Mouse (Mus musculus): Measurements from ENCODE around the gene Micu1. TPM values are rescaled to one million over a fixed set of nuclear protein-coding genes. Genes with fewer than 3 reads are reported as not detected.
A peak's percentile ranks its signal among the peaks of the same experiment; 100 is the strongest.

Gene Micu1
- polyA plus RNA-seq, 1 experiment from 2014 or later, result 42.5 TPM

DNA sequence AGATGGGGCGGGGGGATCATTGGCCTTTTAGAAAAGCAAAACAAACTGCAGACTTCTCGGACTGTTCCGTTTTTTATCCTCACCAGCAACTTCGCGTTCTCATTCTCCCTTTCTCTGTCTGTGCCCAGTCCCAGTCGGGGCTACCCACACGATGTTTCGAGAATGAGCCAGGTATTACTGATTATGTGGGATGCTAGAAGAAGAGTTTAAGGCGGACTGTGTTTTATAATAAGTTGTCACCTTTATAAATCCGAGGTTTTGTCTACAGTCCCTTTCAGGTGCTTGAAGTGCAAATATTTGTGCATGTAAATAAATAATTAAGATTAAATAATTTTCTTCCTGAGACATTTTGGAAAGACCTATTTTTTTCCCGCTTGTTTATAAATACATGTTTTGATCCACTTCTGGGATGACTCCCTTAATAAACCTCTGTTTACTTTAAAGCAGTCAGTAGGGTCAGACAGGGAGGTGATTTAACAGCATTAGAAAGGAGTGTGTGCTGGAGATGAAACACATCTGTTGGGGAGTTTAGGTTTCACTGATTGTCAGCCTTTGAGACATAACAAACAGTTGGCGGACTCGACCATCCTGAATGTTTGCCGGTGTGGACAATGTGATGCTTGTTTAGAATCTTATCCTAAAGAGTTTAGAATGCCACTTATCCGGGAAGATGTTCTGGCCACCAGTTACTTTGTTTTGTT is 933 bp downstream of the Micu1 start:
- Histone ChIP-seq H3K9ac (ENCODE audit: low read length) (peak overlapping the region; percentile 77), H3K27me3 (ENCODE audit: control insufficient read depth, insufficient read depth, low read length) (no peaks in the 10 kb centered on the region), H3K4me1 (ENCODE audit: control insufficient read depth in 2 of 2, insufficient read depth in 2 of 2, low read length in 2 of 2) (peaks cover 2 to 6% of the 10 kb centered on the region in 2 experiments; a peak in 3 of 4 replicates), H3K27ac (replicated peaks in 1 of 2; ENCODE audit: control insufficient read depth in 1 of 2, insufficient read depth in 1 of 2, low read depth in 2 of 2, low read length in 2 of 2) (peak overlapping the region in 1 of 2 experiments; percentile 69), H3K4me2 (ENCODE audit: low read length) (peak overlapping the region; percentile 82), H3K36me3 (ENCODE audit: control insufficient read depth, insufficient read depth, low read length) (no peaks in the 10 kb centered on the region), H3K4me3 (ENCODE audit: control insufficient read depth in 1 of 2, insufficient read depth in 1 of 2, low read depth in 1 of 2, low read length in 2 of 2) (peak overlapping the region; percentile 60 to 81), H3K9me3 (ENCODE audit: control insufficient read depth, low read length) (no peaks in the 10 kb centered on the region)
- no peak for ATAC-seq (ENCODE audit: insufficient number of reproducible peaks, insufficient read depth, low FRiP score, low read depth)
- WGBS, result 13% methylated on average over 15 of the region's 15 CpGs

GRCm38 (mm10) chr10:59706991-59707546 is 4.8 kb downstream of the Micu1 start:
- Histone ChIP-seq H3K9ac (ENCODE audit: low read length) (no peak overlapping the region), H3K36me3 (ENCODE audit: control insufficient read depth, insufficient read depth, low read length) (0 out of 2 replicates have a peak, but pooled peaks cover 7% of the 10 kb centered on the region), H3K4me3 (ENCODE audit: control insufficient read depth in 1 of 2, insufficient read depth in 1 of 2, low read depth in 1 of 2, low read length in 2 of 2) (no peak overlapping the region), H3K4me1 (ENCODE audit: control insufficient read depth in 2 of 2, insufficient read depth in 2 of 2, low read length in 2 of 2) (peaks cover 2 to 6% of the 10 kb centered on the region in 2 experiments; a peak in 3 of 4 replicates), H3K9me3 (ENCODE audit: control insufficient read depth, low read length) (no peaks in the 10 kb centered on the region), H3K4me2 (ENCODE audit: low read length) (no peak overlapping the region), H3K27me3 (ENCODE audit: control insufficient read depth, insufficient read depth, low read length) (no peaks in the 10 kb centered on the region), H3K27ac (replicated peaks in 1 of 2; ENCODE audit: control insufficient read depth in 1 of 2, insufficient read depth in 1 of 2, low read depth in 2 of 2, low read length in 2 of 2) (no peak overlapping the region)
- ATAC-seq (ENCODE audit: insufficient number of reproducible peaks, insufficient read depth, low FRiP score, low read depth), result no peak
- 86% methylated on average over 6 of the region's 6 CpGs for whole genome bisulfite sequencing

DNA sequence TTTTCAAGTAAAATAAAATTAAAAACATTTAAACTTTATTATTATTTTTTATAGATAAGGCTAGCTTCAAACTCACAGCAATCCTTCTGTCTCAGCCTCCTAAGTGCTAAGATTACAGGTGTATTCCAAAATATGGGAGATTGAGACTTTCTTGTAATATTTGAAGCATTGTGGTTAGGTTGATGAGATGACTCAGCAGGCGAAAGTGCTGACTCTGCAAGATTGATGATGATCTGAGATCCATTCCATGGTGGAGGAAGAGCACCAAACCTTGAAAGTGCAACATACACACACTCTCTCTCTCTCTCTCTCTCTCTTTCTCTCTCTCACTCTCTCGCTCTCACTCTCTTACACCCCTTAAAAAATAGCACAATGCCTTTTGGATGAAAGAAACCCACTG is 5.3 kb downstream of the Micu1 start:
- Histone ChIP-seq H3K4me1 (ENCODE audit: control insufficient read depth in 2 of 2, insufficient read depth in 2 of 2, low read length in 2 of 2) (peaks cover 2 to 6% of the 10 kb centered on the region in 2 experiments; a peak in 3 of 4 replicates), H3K36me3 (ENCODE audit: control insufficient read depth, insufficient read depth, low read length) (0 out of 2 replicates have a peak, but pooled peaks cover 7% of the 10 kb centered on the region), H3K9ac (ENCODE audit: low read length) (no peak overlapping the region), H3K9me3 (ENCODE audit: control insufficient read depth, low read length) (no peaks in the 10 kb centered on the region), H3K4me2 (ENCODE audit: low read length) (no peak overlapping the region), H3K4me3 (ENCODE audit: control insufficient read depth in 1 of 2, insufficient read depth in 1 of 2, low read depth in 1 of 2, low read length in 2 of 2) (no peak overlapping the region), H3K27me3 (ENCODE audit: control insufficient read depth, insufficient read depth, low read length) (no peaks in the 10 kb centered on the region), H3K27ac (replicated peaks in 1 of 2; ENCODE audit: control insufficient read depth in 1 of 2, insufficient read depth in 1 of 2, low read depth in 2 of 2, low read length in 2 of 2) (no peak overlapping the region)
- 84% methylated on average over 2 of the region's 2 CpGs for WGBS
- ATAC-seq (ENCODE audit: insufficient number of reproducible peaks, insufficient read depth, low FRiP score, low read depth), result no peak

- WGBS, result 89% methylated on average over 7 of the region's 7 CpGs
- Histone ChIP-seq H3K9ac (ENCODE audit: low read length) (no peak overlapping the region), H3K36me3 (ENCODE audit: control insufficient read depth, insufficient read depth, low read length) (0 out of 2 replicates have a peak, but pooled peaks cover 7% of the 10 kb centered on the region), H3K9me3 (ENCODE audit: control insufficient read depth, low read length) (no peaks in the 10 kb centered on the region), H3K4me2 (ENCODE audit: low read length) (no peak overlapping the region), H3K4me1 (ENCODE audit: control insufficient read depth in 2 of 2, insufficient read depth in 2 of 2, low read length in 2 of 2) (no peaks in the 10 kb centered on the region), H3K4me3 (ENCODE audit: control insufficient read depth in 1 of 2, insufficient read depth in 1 of 2, low read depth in 1 of 2, low read length in 2 of 2) (no peak overlapping the region), H3K27me3 (ENCODE audit: control insufficient read depth, insufficient read depth, low read length) (no peaks in the 10 kb centered on the region), H3K27ac (replicated peaks in 1 of 2; ENCODE audit: control insufficient read depth in 1 of 2, insufficient read depth in 1 of 2, low read depth in 2 of 2, low read length in 2 of 2) (no peak overlapping the region)
- ATAC-seq (ENCODE audit: insufficient number of reproducible peaks, insufficient read depth, low FRiP score, low read depth), result no peak
Measured at GRCm38 (mm10) chr10:59709281-59709680, 7.0 kb downstream of the Micu1 start.

- Histone ChIP-seq H3K4me3 (ENCODE audit: control insufficient read depth in 1 of 2, insufficient read depth in 1 of 2, low read depth in 1 of 2, low read length in 2 of 2) (no peak overlapping the region), H3K36me3 (ENCODE audit: control insufficient read depth, insufficient read depth, low read length) (0 out of 2 replicates have a peak, but pooled peaks cover 7% of the 10 kb centered on the region), H3K27me3 (ENCODE audit: control insufficient read depth, insufficient read depth, low read length) (no peaks in the 10 kb centered on the region), H3K4me1 (ENCODE audit: control insufficient read depth in 2 of 2, insufficient read depth in 2 of 2, low read length in 2 of 2) (no peaks in the 10 kb centered on the region), H3K4me2 (ENCODE audit: low read length) (no peak overlapping the region), H3K9me3 (ENCODE audit: control insufficient read depth, low read length) (no peaks in the 10 kb centered on the region), H3K9ac (ENCODE audit: low read length) (no peak overlapping the region), H3K27ac (replicated peaks in 1 of 2; ENCODE audit: control insufficient read depth in 1 of 2, insufficient read depth in 1 of 2, low read depth in 2 of 2, low read length in 2 of 2) (no peak overlapping the region)
- 87% methylated on average over 1 of the region's 1 CpGs for WGBS
- no peak for ATAC-seq (ENCODE audit: insufficient number of reproducible peaks, insufficient read depth, low FRiP score, low read depth)
Measured at GRCm38 (mm10) chr10:59710246-59710645, 8.0 kb downstream of the Micu1 start.

DNA sequence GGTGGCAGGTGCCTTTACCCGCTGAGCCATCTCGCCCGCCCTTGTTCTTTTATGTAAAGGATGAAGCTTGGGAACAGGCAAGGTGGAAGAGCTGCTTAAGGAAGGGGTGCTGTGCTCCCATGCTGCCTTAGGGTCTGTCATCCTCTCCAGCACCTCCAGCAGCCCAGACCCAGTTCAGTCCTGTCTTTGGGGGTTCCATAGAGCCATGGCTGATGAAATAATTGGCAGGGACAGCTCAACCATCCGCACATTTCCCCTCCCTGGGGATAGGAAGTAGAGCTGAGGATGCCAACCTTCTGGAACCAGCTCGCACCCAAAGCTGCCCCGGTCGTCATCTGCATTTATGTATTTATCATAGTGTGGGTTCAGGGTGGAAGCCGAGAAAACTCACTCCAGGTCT is 9.8 kb downstream of the Micu1 start:
- Histone ChIP-seq H3K27ac (replicated peaks in 1 of 2; ENCODE audit: control insufficient read depth in 1 of 2, insufficient read depth in 1 of 2, low read depth in 2 of 2, low read length in 2 of 2) (no peak overlapping the region), H3K36me3 (ENCODE audit: control insufficient read depth, insufficient read depth, low read length) (0 out of 2 replicates have a peak, but pooled peaks cover 7% of the 10 kb centered on the region), H3K4me1 (ENCODE audit: control insufficient read depth in 2 of 2, insufficient read depth in 2 of 2, low read length in 2 of 2) (no peaks in the 10 kb centered on the region), H3K9ac (ENCODE audit: low read length) (no peak overlapping the region), H3K27me3 (ENCODE audit: control insufficient read depth, insufficient read depth, low read length) (no peaks in the 10 kb centered on the region), H3K4me2 (ENCODE audit: low read length) (no peak overlapping the region), H3K9me3 (ENCODE audit: control insufficient read depth, low read length) (no peaks in the 10 kb centered on the region), H3K4me3 (ENCODE audit: control insufficient read depth in 1 of 2, insufficient read depth in 1 of 2, low read depth in 1 of 2, low read length in 2 of 2) (no peak overlapping the region)
- no peak for ATAC-seq (ENCODE audit: insufficient number of reproducible peaks, insufficient read depth, low FRiP score, low read depth)
- 92% methylated on average over 8 of the region's 8 CpGs for WGBS

DNA sequence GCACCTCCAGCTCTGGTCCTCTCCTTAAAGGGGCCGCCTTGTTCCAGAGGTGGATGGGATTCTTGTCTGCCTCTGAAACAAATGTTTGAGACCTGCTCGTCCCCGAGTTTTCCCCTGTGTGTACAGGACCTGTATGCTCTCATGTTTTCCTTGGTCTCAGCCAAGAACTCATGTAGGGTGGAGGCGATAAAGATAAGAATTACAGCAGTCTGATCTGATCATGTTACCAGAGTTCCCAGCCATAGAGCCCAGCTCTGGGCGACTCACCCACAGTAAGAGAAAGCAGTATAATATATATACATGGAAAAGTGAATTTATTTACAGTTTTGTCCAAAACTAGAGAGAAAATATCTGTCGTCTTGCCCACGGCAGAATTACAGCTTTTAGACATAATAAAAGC is 17.7 kb downstream of the Micu1 start:
- H3K4me2 ChIP-seq (ENCODE audit: low read length), result no peak overlapping the region
- no peaks in the 10 kb centered on the region for H3K9me3 ChIP-seq (ENCODE audit: control insufficient read depth, low read length)
- H3K27me3 ChIP-seq (ENCODE audit: control insufficient read depth, insufficient read depth, low read length), result no peaks in the 10 kb centered on the region
- WGBS, result 57% methylated on average over 7 of the region's 7 CpGs
- H3K4me1 ChIP-seq (ENCODE audit: control insufficient read depth in 2 of 2, insufficient read depth in 2 of 2, low read length in 2 of 2), result peaks cover 14 to 19% of the 10 kb centered on the region in 2 experiments
- no peak overlapping the region for H3K4me3 ChIP-seq (ENCODE audit: control insufficient read depth in 1 of 2, insufficient read depth in 1 of 2, low read depth in 1 of 2, low read length in 2 of 2)
- no peak overlapping the region for H3K9ac ChIP-seq (ENCODE audit: low read length)
- ATAC-seq (ENCODE audit: insufficient number of reproducible peaks, insufficient read depth, low FRiP score, low read depth), result no peak
- H3K36me3 ChIP-seq (ENCODE audit: control insufficient read depth, insufficient read depth, low read length), result no peaks in the 10 kb centered on the region
- H3K27ac ChIP-seq (replicated peaks in 1 of 2; ENCODE audit: control insufficient read depth in 1 of 2, insufficient read depth in 1 of 2, low read depth in 2 of 2, low read length in 2 of 2), result no peak overlapping the region

Measured in heart, embryonic 14.5 days (tissue).